In the genomic region with DNA sequence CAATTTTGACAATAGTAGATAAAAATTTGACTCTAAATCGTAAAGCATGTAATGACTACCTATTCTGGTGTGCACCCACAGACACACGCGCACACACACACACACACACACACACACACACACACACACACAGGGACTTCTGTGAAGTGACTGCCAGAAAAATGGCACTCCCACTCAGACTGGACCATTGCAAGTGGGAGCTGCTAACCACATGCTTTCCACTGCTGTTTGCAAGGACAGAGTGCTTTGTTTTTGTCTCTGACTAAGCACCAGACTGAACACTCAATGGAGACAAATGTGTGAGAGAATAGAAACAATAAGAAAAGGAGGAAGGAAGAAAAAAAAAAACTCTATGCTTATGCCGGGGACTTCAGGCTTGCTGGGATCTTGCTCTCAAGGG, we compare ENCODE assay signal across 16 mouse cellular contexts. TPM values are rescaled to one million over a fixed set of nuclear protein-coding genes. Genes with fewer than 3 reads are reported as not detected.
A peak's percentile ranks its signal among the peaks of the same experiment; 100 is the strongest.
DNase-seq lines count a peak whose midpoint lies in the region.
"Had no signal": no experiment of that assay in that cellular context is flagged by ENCODE, and none has a peak within 500 bp of the region (broad histone marks: within the 10 kb centered on the region; RNA-seq: fewer than 3 reads in every experiment).

No protein-coding gene starts in this region.

- DNase-seq in adrenal gland, postnatal 25 days: peak; percentile 8
- DNase-seq in adrenal gland, adult 8-10 months: no peak
- DNase-seq in kidney, postnatal 10 days: peak; percentile 27
- no peak for DNase-seq in kidney, adult 11 months
- peak; percentile 29 to 41 for DNase-seq in right cerebral cortex, adult 2 months (ENCODE audit: low spot score in 2 of 2)
- no peak for DNase-seq in right cerebral cortex, postnatal 4 days
- no peak for DNase-seq in B cell, adult 2 months
- no peak for DNase-seq in adipocyte (ENCODE audit: low spot score)
- DNase-seq: cerebellum, adult 9-10 months; embryo, embryonic 11 days; gastrocnemius, postnatal 36 days; heart, postnatal 36 days; liver; lung, embryonic 14.5 days; spleen, adult 18-20 months; thymus, postnatal 36 days had no signal

RNA-seq across cellular contexts. Expression of gene Gpc4, which starts 11.6 kb away (rescaled TPM):
- total RNA-seq in adrenal gland, postnatal 25 days (2021): 153 and 202 TPM in 2 replicates
- 100 to 1,000 TPM in 2 of 4 experiments, 10 to 100 TPM in 2; 87.2 to 214 (median 143) TPM for total RNA-seq in adrenal gland, adult 8-10 months (2022)

Comparison
In these comparisons a context has a peak if more than half of its experiments do, and no peak if none do; other contexts are left out.
1. DNase-seq: peak in adrenal gland, postnatal 25 days (single experiment), kidney, postnatal 10 days (single experiment) and right cerebral cortex, adult 2 months (2 of 2); none in adrenal gland, adult 8-10 months (single experiment), kidney, adult 11 months (single experiment), right cerebral cortex, postnatal 4 days (single experiment), B cell, adult 2 months (0 of 2) and adipocyte (single experiment).